Mouse (Mus musculus): ENCODE measurements at regions not wholly inside any gene's neighbourhood (a gene's known extent, or its start where the extent isn't known, plus 50 kb on each side); places are given as distances from the start of the nearest gene placed in this dataset.

- TF ChIP-seq CTCF (IDR thresholded peaks at IDR 0.05; ENCODE audit: low read depth, low read length), result no peak
- no peak for TF ChIP-seq POLR2A (IDR thresholded peaks at IDR 0.05; ENCODE audit: extremely low read depth, insufficient read depth, low read length)
Observed at GRCm38 (mm10) chr15:62698559-62698958, 1146.4 kb downstream of the Gsdmc2 start.
